Mouse (Mus musculus) ES-E14 (cell line): ENCODE measurements around the gene Ggnbp2.

Source experiments
- HCFC1 ChIP-seq: IDR thresholded peaks from 2 replicates; pipeline ENCODE4 v1.6.1; 2012; ENCODE audit warnings: low read length, inconsistent platforms, borderline replicate concordance; ENCODE audit not compliant: insufficient read depth
- MAFK ChIP-seq: IDR thresholded peaks from 2 replicates; pipeline ENCODE4 v1.6.1; 2014; ENCODE audit warnings: mild to moderate bottlenecking, low read depth, low read length, inconsistent platforms; ENCODE audit not compliant: insufficient read depth
- ZC3H11A ChIP-seq: IDR thresholded peaks from 2 replicates; pipeline ENCODE4 v1.6.1; 2012; ENCODE audit warnings: low read depth, mild to moderate bottlenecking, inconsistent platforms, low read length, borderline replicate concordance

GRCm38 (mm10) chr11:84793545-84793944 lies 77.1 kb downstream of the Ggnbp2 start:
- TF ChIP-seq HCFC1 (no peak), MAFK (peak; percentile 85), ZC3H11A (no peak)
